20 mouse cellular contexts compared by ENCODE assay signal in the genomic region with DNA sequence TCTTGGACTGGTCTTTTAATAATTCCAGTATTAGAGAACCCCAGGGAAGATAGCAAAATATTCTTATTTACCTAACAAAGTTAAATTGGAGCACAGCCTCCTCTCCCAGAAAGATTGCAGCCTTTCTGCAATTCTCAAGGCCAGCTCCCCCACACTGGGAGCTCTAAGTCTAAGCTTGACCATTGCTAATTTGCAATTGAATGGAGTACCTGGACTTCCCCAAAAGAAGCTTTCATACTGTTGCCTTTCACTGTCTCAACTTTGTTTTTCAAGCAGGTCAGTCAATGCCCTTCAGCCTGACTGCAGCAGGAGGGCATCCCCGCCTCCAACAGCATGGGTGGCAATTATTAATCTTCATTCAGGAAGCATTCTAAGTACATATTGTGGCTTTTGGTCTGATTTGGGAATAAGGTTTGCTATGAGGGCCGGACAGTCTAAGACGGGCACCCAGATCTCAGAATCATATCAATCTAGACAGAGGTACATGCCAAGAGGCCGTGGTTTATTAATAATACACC. TPM values are rescaled to one million over a fixed set of nuclear protein-coding genes. Genes with fewer than 3 reads are reported as not detected.
DNase-seq lines count a peak whose midpoint lies in the region; TF ChIP-seq lines count a peak whose summit lies in the region.
"Not testable (repeated sequence)": the region's sequence is repeated elsewhere in the genome, so short reads cannot be mapped to it uniquely, and the experiment has no call there.
"Had no signal": no experiment of that assay in that cellular context is flagged by ENCODE, and none has a peak within 500 bp of the region (broad histone marks: within the 10 kb centered on the region; RNA-seq: fewer than 3 reads in every experiment).

No protein-coding gene starts in this region.

- H3K27ac ChIP-seq in heart, embryonic 10.5 days, result not testable (repeated sequence)
- peak overlapping the region; percentile 47 for H3K27ac ChIP-seq in kidney, adult 2 months (ENCODE audit: insufficient read depth, low read depth, low read length)

- H3K4me3 ChIP-seq in E14TG2a.4 (replicated peaks; ENCODE audit: low read length), result peak overlapping the region; percentile 61
- not testable (repeated sequence) for H3K4me3 ChIP-seq in heart, embryonic 10.5 days; kidney, adult 2 months (ENCODE audit: insufficient read depth, low read depth, low read length)

- H3K9me3 ChIP-seq in E14TG2a.4 (ENCODE audit: low read length); heart, embryonic 10.5 days: not testable (repeated sequence)

- not testable (repeated sequence) for H3K27me3 ChIP-seq in E14TG2a.4 (ENCODE audit: insufficient read depth, low read length); kidney, adult 2 months (replicated peaks; ENCODE audit: control insufficient read depth, insufficient read depth, low read length)
- peaks cover 23% of the 10 kb centered on the region for H3K27me3 ChIP-seq in heart, embryonic 10.5 days (ENCODE audit: insufficient read depth, poor library complexity, severe bottlenecking)

- peaks cover 19% of the 10 kb centered on the region for H3K36me3 ChIP-seq in E14TG2a.4 (ENCODE audit: insufficient read depth, low read length)
- H3K36me3 ChIP-seq in heart, embryonic 10.5 days; kidney, adult 2 months (ENCODE audit: control insufficient read depth, insufficient read depth, low read length): not testable (repeated sequence)

- DNase-seq in ES-CJ7 (ENCODE audit: low read depth, low spot score) (peak; percentile 78), R1 (ENCODE audit: low read depth, low spot score) (peak; percentile 80)
- DNase-seq in heart, embryonic 10.5 days (ENCODE audit: low spot score), result peak; percentile 45
- DNase-seq in kidney, adult 2 months, result peak; percentile 63
- peak; percentile 64 for DNase-seq in kidney, adult 9 months

- TF ChIP-seq CTCF in E14TG2a.4 (conservative IDR thresholded peaks at IDR 0.05; ENCODE audit: low read length); kidney, adult 2 months (conservative IDR thresholded peaks at IDR 0.05; ENCODE audit: insufficient read depth, insufficient read length, low read depth, low read length): not testable (repeated sequence)

- not testable (repeated sequence) for TF ChIP-seq POLR2A in kidney, adult 2 months (IDR thresholded peaks at IDR 0.05; ENCODE audit: low read depth, low read length)

- peaks cover 34% of the 10 kb centered on the region for H3K4me1 ChIP-seq in E14TG2a.4 (replicated peaks; ENCODE audit: low read depth, low read length)
- not testable (repeated sequence) for H3K4me1 ChIP-seq in heart, embryonic 10.5 days; kidney, adult 2 months (ENCODE audit: control insufficient read depth, insufficient read depth, low read length)

- WGBS in heart, embryonic 10.5 days, result 90% methylated on average over 4 of the region's 4 CpGs
- 62% methylated on average over 4 of the region's 4 CpGs for WGBS in kidney, adult 2 months

RNA-seq across cellular contexts. Expression of a gene that starts 6.8 kb away (rescaled TPM):
- polyA plus RNA-seq in heart, embryonic 10.5 days (2016; fragmentation: Nextera tagmentation; extraction: Ambion mirVana), result not detected in 2 replicates
- polyA plus RNA-seq in kidney, adult 2 months (2012; rRNA removed), result 0.14 TPM in 1 of 2 replicates, not detected in the other
- polyA plus RNA-seq: adrenal gland, adult 2 months; brain, embryonic 14.5 days; CD4-positive, CD25-positive, alpha-beta regulatory T cell, adult 4 months; embryonic facial prominence, embryonic 11.5 days; embryonic facial prominence, embryonic 13.5 days; embryonic facial prominence, embryonic 15.5 days; erythroblast, embryonic 14.5 days; forebrain, embryonic 10.5 days; forebrain, embryonic 12.5 days; forebrain, embryonic 14.5 days; forebrain, embryonic 16.5 days; frontal cortex, adult 2 months; G1E; Patski had no signal

RNA-seq across cellular contexts. Expression of a gene that starts 30.1 kb away (rescaled TPM):
- 3.0 and 3.6 TPM in 2 replicates for polyA plus RNA-seq in heart, embryonic 10.5 days (2016; fragmentation: Nextera tagmentation; extraction: Ambion mirVana)
- polyA plus RNA-seq in kidney, adult 2 months (2012; rRNA removed), result 370 and 430 TPM in 2 replicates

RNA-seq across cellular contexts. Expression of a gene that starts 46.2 kb away (rescaled TPM):
- polyA plus RNA-seq in heart, embryonic 10.5 days (2016; fragmentation: Nextera tagmentation; extraction: Ambion mirVana), result 36.0 and 36.1 TPM in 2 replicates
- polyA plus RNA-seq in kidney, adult 2 months (2012; rRNA removed), result 38.6 and 43.7 TPM in 2 replicates

Comparison
In these comparisons a context has a peak if more than half of its experiments do, and no peak if none do; other contexts are left out.
1. RNA of a gene that starts 30.1 kb away (polyA plus RNA-seq): 370 to 430 TPM in kidney, adult 2 months; 3.0 to 3.6 TPM in heart, embryonic 10.5 days; every median in the first group is over 10 times any median in the second.
2. Peak in every context shown above with its lines, with median percentiles within 50 percentile points of each other: DNase-seq.